In the genomic region with DNA sequence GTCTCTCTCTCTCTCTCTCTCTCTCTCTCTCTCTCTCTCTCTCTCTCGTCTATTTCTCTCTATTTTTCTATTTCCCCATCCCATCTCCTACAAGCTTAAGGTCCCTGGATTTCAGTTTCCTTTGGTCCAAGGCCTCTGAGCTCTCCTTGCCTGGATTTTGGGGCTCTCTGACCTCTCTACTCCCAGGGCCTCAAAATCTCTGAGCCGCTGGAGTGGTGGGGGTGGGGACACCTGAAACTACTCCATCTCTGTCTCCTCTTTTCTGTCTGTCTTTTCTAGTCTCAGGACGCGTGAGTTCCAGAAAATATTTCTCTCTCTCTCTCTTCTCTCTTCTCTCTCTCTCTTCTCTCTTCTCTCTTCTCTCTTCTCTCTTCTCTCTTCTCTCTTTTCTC, we compare ENCODE assay signal across 8 mouse cellular contexts. TPM values are rescaled to one million over a fixed set of nuclear protein-coding genes. Genes with fewer than 3 reads are reported as not detected.
A peak's percentile ranks its signal among the peaks of the same experiment; 100 is the strongest.
DNase-seq lines count a peak whose midpoint lies in the region; ATAC-seq and TF ChIP-seq lines count a peak whose summit lies in the region.

No protein-coding gene starts in this region.

- H3K4me3 ChIP-seq in kidney, embryonic 14.5 days (ENCODE audit: low read length), result peak overlapping the region; percentile 60
- peak overlapping the region; percentile 63 for H3K4me3 ChIP-seq in embryonic facial prominence, embryonic 12.5 days
- peak overlapping the region; percentile 86 for H3K4me3 ChIP-seq in hindbrain, postnatal 0 days (ENCODE audit: low read length)
- H3K4me3 ChIP-seq in myocyte, result peak overlapping the region; percentile 8

- no peaks in the 10 kb centered on the region for H3K36me3 ChIP-seq in kidney, embryonic 14.5 days (ENCODE audit: control insufficient read depth, insufficient read depth, low read length)
- H3K36me3 ChIP-seq in embryonic facial prominence, embryonic 12.5 days, result no peaks in the 10 kb centered on the region; the same call in 1 of the 2 replicates
- no peaks in the 10 kb centered on the region; the same call in 1 of the 2 replicates for H3K36me3 ChIP-seq in hindbrain, postnatal 0 days (ENCODE audit: insufficient read depth, low read length)
- H3K36me3 ChIP-seq in myocyte (ENCODE audit: control insufficient read depth, insufficient read depth), result no peaks in the 10 kb centered on the region

- H3K9me3 ChIP-seq in kidney, embryonic 14.5 days (ENCODE audit: control insufficient read depth, low read length), result no peaks in the 10 kb centered on the region
- no peaks in the 10 kb centered on the region for H3K9me3 ChIP-seq in embryonic facial prominence, embryonic 12.5 days
- no peaks in the 10 kb centered on the region for H3K9me3 ChIP-seq in hindbrain, postnatal 0 days (ENCODE audit: low read length)

- H3K4me1 ChIP-seq in kidney, embryonic 14.5 days (ENCODE audit: control insufficient read depth, insufficient read depth, low read length), result peaks cover 10% of the 10 kb centered on the region; the same call in 1 of the 2 replicates
- H3K4me1 ChIP-seq in embryonic facial prominence, embryonic 12.5 days, result peaks cover 13% of the 10 kb centered on the region; the same call in 1 of the 2 replicates
- peaks cover 10% of the 10 kb centered on the region; the same call in 1 of the 2 replicates for H3K4me1 ChIP-seq in hindbrain, postnatal 0 days (ENCODE audit: insufficient read depth, low read length)

- H3ac ChIP-seq in myocyte (ENCODE audit: control insufficient read depth, insufficient read length), result no peak overlapping the region

- no peaks in the 10 kb centered on the region for H3K79me2 ChIP-seq in myocyte (ENCODE audit: control insufficient read depth, insufficient read depth)

- DNase-seq in kidney, adult 11 months, result no peak
- no peak for DNase-seq in hindbrain, postnatal 0 days (ENCODE audit: low spot score)
- DNase-seq in ovary, adult 18-20 months (ENCODE audit: low spot score), result no peak
- no peak for DNase-seq in thymus, postnatal 25 days
- DNase-seq in layer of hippocampus, adult 11-12 months (ENCODE audit: low spot score), result no peak

- peak overlapping the region; percentile 35; the same call in 1 of the 2 replicates for H3K9ac ChIP-seq in kidney, embryonic 14.5 days (ENCODE audit: low read depth, low read length)
- H3K9ac ChIP-seq in embryonic facial prominence, embryonic 12.5 days, result peak overlapping the region; percentile 73
- peak overlapping the region; percentile 89 for H3K9ac ChIP-seq in hindbrain, postnatal 0 days (replicated peaks; ENCODE audit: low read length)

- H3K27me3 ChIP-seq in kidney, embryonic 14.5 days (ENCODE audit: control insufficient read depth, insufficient read depth, low read length), result no peaks in the 10 kb centered on the region
- H3K27me3 ChIP-seq in embryonic facial prominence, embryonic 12.5 days, result no peaks in the 10 kb centered on the region
- H3K27me3 ChIP-seq in hindbrain, postnatal 0 days (ENCODE audit: insufficient read depth, low read length), result no peaks in the 10 kb centered on the region
- H3K27me3 ChIP-seq in myocyte (ENCODE audit: control insufficient read depth, insufficient read depth, insufficient read length), result no peaks in the 10 kb centered on the region

- ATAC-seq in kidney, embryonic 14.5 days (ENCODE audit: low FRiP score, low TSS enrichment), result no peak
- ATAC-seq in embryonic facial prominence, embryonic 12.5 days (ENCODE audit: insufficient number of reproducible peaks, insufficient read depth, low FRiP score, low TSS enrichment), result no peak
- peak; percentile 22; the same call in 1 of the 2 replicates for ATAC-seq in hindbrain, postnatal 0 days

- peak overlapping the region; percentile 47; the same call in 1 of the 2 replicates for H3K27ac ChIP-seq in kidney, embryonic 14.5 days (ENCODE audit: low read depth, low read length)
- peak overlapping the region; percentile 92 for H3K27ac ChIP-seq in embryonic facial prominence, embryonic 12.5 days
- peak overlapping the region; percentile 86 for H3K27ac ChIP-seq in hindbrain, postnatal 0 days

- no peak for TF ChIP-seq CTCF in hindbrain, postnatal 0 days (IDR thresholded peaks at IDR 0.05; ENCODE audit: low read depth)

- H3K4me2 ChIP-seq in kidney, embryonic 14.5 days (replicated peaks; ENCODE audit: low read depth, low read length), result peak overlapping the region; percentile 58
- peak overlapping the region; percentile 70 for H3K4me2 ChIP-seq in embryonic facial prominence, embryonic 12.5 days (replicated peaks)
- peak overlapping the region; percentile 74 for H3K4me2 ChIP-seq in hindbrain, postnatal 0 days (ENCODE audit: low read depth, low read length)
- H3K4me2 ChIP-seq in myocyte (ENCODE audit: low read depth), result peak overlapping the region; percentile 71

- 0% methylated on average over 4 of the region's 4 CpGs for WGBS in kidney, embryonic 14.5 days
- 1% methylated on average over 4 of the region's 4 CpGs for WGBS in embryonic facial prominence, embryonic 12.5 days
- 0% methylated on average over 4 of the region's 4 CpGs for WGBS in hindbrain, postnatal 0 days

- no peak for TF ChIP-seq POLR2A in myocyte (IDR thresholded peaks at IDR 0.05; ENCODE audit: insufficient read length, low read depth)

TF ChIP-seq in myocyte, 11 proteins besides CTCF, POLR2A, EP300 and RAD21:
- TF ChIP-seq REST (IDR thresholded peaks at IDR 0.05; ENCODE audit: insufficient read depth, insufficient read length) (no peak), MYOD1 (IDR thresholded peaks at IDR 0.05; ENCODE audit: control insufficient read depth in 1 of 3, insufficient read length in 2 of 3, low read depth in 2 of 3) (no peak), POLR2AphosphoS2 (IDR thresholded peaks at IDR 0.05; ENCODE audit: insufficient read length, low read depth) (no peak), MYOG (IDR thresholded peaks at IDR 0.05; ENCODE audit: control insufficient read depth in 1 of 3, insufficient read depth in 1 of 3, insufficient read length in 2 of 3, low read depth in 2 of 3) (no peak), E2F4 (IDR thresholded peaks at IDR 0.05; ENCODE audit: insufficient read depth) (no peak), MAX (IDR thresholded peaks at IDR 0.05; ENCODE audit: low read depth) (no peak), USF1 (IDR thresholded peaks at IDR 0.05; ENCODE audit: low read depth) (no peak), CEBPB (IDR thresholded peaks at IDR 0.05; ENCODE audit: insufficient read depth, poor library complexity, severe bottlenecking) (no peak), SRF (IDR thresholded peaks at IDR 0.05; ENCODE audit: control insufficient read depth, insufficient read length, low read depth) (no peak), TCF12 (IDR thresholded peaks at IDR 0.05; ENCODE audit: insufficient read depth, poor library complexity, severe bottlenecking) (no peak), TCF3 (IDR thresholded peaks at IDR 0.05; ENCODE audit: insufficient read length, low read depth) (no peak)
TF ChIP-seq in myocyte: peak in this region for 0.

RNA-seq across cellular contexts. Expression of a gene that starts 0.5 kb away (rescaled TPM):
- 2.2 and 2.8 TPM in 2 replicates for polyA plus RNA-seq in kidney, embryonic 14.5 days (2014; fragmentation: Nextera tagmentation; extraction: Ambion mirVana)
- 3.7 TPM in 2 replicates for polyA plus RNA-seq in embryonic facial prominence, embryonic 12.5 days (2016; fragmentation: Nextera tagmentation; extraction: Ambion mirVana)
- 115 and 116 TPM in 2 replicates for total RNA-seq in hindbrain, postnatal 0 days (2014; rRNA removed)
- polyA plus RNA-seq in hindbrain, postnatal 0 days (2015; fragmentation: Nextera tagmentation; extraction: Ambion mirVana), result 4.0 and 4.6 TPM in 2 replicates
- 0.72 TPM for polyA plus RNA-seq in myocyte (2012; fragmentation: generic; extraction: Trizol)

RNA-seq across cellular contexts. Expression of a gene that starts 43.2 kb away (rescaled TPM):
- polyA plus RNA-seq in kidney, embryonic 14.5 days (2014; fragmentation: Nextera tagmentation; extraction: Ambion mirVana), result 0.10 and 0.28 TPM in 2 replicates
- 0.12 and 0.19 TPM in 2 replicates for polyA plus RNA-seq in embryonic facial prominence, embryonic 12.5 days (2016; fragmentation: Nextera tagmentation; extraction: Ambion mirVana)
- total RNA-seq in hindbrain, postnatal 0 days (2014; rRNA removed), result 6.7 and 8.0 TPM in 2 replicates
- 4.2 and 5.7 TPM in 2 replicates for polyA plus RNA-seq in hindbrain, postnatal 0 days (2015; fragmentation: Nextera tagmentation; extraction: Ambion mirVana)
- polyA plus RNA-seq in myocyte (2012; fragmentation: generic; extraction: Trizol), result 0.50 TPM

RNA-seq across cellular contexts. Expression of a gene that starts 43.3 kb away (rescaled TPM):
- 50.5 and 81.3 TPM in 2 replicates for polyA plus RNA-seq in kidney, embryonic 14.5 days (2014; fragmentation: Nextera tagmentation; extraction: Ambion mirVana)
- polyA plus RNA-seq in embryonic facial prominence, embryonic 12.5 days (2016; fragmentation: Nextera tagmentation; extraction: Ambion mirVana), result 34.4 and 38.0 TPM in 2 replicates
- 22.6 and 42.7 TPM in 2 replicates for total RNA-seq in hindbrain, postnatal 0 days (2014; rRNA removed)
- 25.9 and 29.1 TPM in 2 replicates for polyA plus RNA-seq in hindbrain, postnatal 0 days (2015; fragmentation: Nextera tagmentation; extraction: Ambion mirVana)
- 209 TPM for polyA plus RNA-seq in myocyte (2012; fragmentation: generic; extraction: Trizol)

RNA-seq across cellular contexts. Expression of a gene that starts 58.3 kb away (rescaled TPM):
- polyA plus RNA-seq in kidney, embryonic 14.5 days (2014; fragmentation: Nextera tagmentation; extraction: Ambion mirVana), result 1.8 and 2.7 TPM in 2 replicates
- polyA plus RNA-seq in embryonic facial prominence, embryonic 12.5 days (2016; fragmentation: Nextera tagmentation; extraction: Ambion mirVana), result 7.3 and 7.5 TPM in 2 replicates
- 36.5 and 49.0 TPM in 2 replicates for total RNA-seq in hindbrain, postnatal 0 days (2014; rRNA removed)
- 15.0 and 16.1 TPM in 2 replicates for polyA plus RNA-seq in hindbrain, postnatal 0 days (2015; fragmentation: Nextera tagmentation; extraction: Ambion mirVana)
- 0.18 TPM for polyA plus RNA-seq in myocyte (2012; fragmentation: generic; extraction: Trizol)

Comparison
In these comparisons a context has a peak if more than half of its experiments do, and no peak if none do; other contexts are left out.
1. H3K4me3 ChIP-seq: peak in every context shown above with its lines; median percentile 86 in hindbrain, postnatal 0 days; 63 in embryonic facial prominence, embryonic 12.5 days; 60 in kidney, embryonic 14.5 days; 8 in myocyte.
2. H3K9ac ChIP-seq: peak in every context shown above with its lines; median percentile 89 in hindbrain, postnatal 0 days; 73 in embryonic facial prominence, embryonic 12.5 days; 35 in kidney, embryonic 14.5 days.